Mouse (Mus musculus): ENCODE results near the gene Cxcl12.

Cxcl12 gene

GRCm38 (mm10) chr6:117220831-117221345, 52.6 kb downstream of the Cxcl12 start:
- no peak for DNase-seq (ENCODE audit: low spot score)

Data from adipocyte (in vitro differentiated cells).